Mouse (Mus musculus) G1E (cell line): Measurements from ENCODE around the gene Ldha.

Source experiments
- CTCF ChIP-seq: IDR thresholded peaks from 2 replicates; pipeline ENCODE4 v1.5.1; 2012; ENCODE audit warnings: low read depth, low read length, inconsistent platforms, mixed read lengths
- GATA1 ChIP-seq: IDR thresholded peaks from 2 replicates; pipeline ENCODE4 v1.6.1; 2012; ENCODE audit warnings: borderline replicate concordance, low read length, inconsistent platforms, mixed read lengths

GRCm38 (mm10) chr7:46839861-46840260, 1.4 kb upstream of the Ldha start:
- TF ChIP-seq GATA1 (no peak), CTCF (no peak)
